Mouse (Mus musculus) lung, embryonic 15.5 days (tissue): ENCODE data around the gene Ckm. TPM values are rescaled to one million over a fixed set of nuclear protein-coding genes. Genes with fewer than 3 reads are reported as not detected.

Source experiments
- ATAC-seq: fragments of 200-750 bp; cut with Nextera tagmentation; 2 replicates; pipeline ENCODE4 v1.8.0; 2017; ENCODE audit warnings: moderate number of reproducible peaks, borderline replicate concordance; ENCODE audit not compliant: low FRiP score, low TSS enrichment; ENCODE audit errors: extremely low read depth
- H3K27ac ChIP-seq: fragments of 300-500 bp; sonication (generic); 2 replicates; pipeline ENCODE4 v1.5.1; 2015; ENCODE audit warnings: moderate library complexity, mild to moderate bottlenecking, inconsistent platforms
- H3K27me3 ChIP-seq: fragments of 300-500 bp; sonication (generic); 2 replicates; pipeline ENCODE4 v1.6.1; 2015; ENCODE audit warnings: inconsistent platforms
- H3K36me3 ChIP-seq: fragments of 300-500 bp; sonication (generic); 2 replicates; pipeline ENCODE4 v1.6.1; 2015; ENCODE audit warnings: inconsistent platforms
- H3K4me1 ChIP-seq: fragments of 300-500 bp; sonication (generic); 2 replicates; pipeline ENCODE4 v1.6.1; 2015; ENCODE audit warnings: inconsistent platforms
- H3K4me2 ChIP-seq: fragments of 300-500 bp; sonication (generic); 2 replicates; pipeline ENCODE4 v1.6.1; 2015; ENCODE audit warnings: inconsistent platforms, mild to moderate bottlenecking, moderate library complexity
- H3K4me3 ChIP-seq: fragments of 300-500 bp; sonication (generic); 2 replicates; pipeline ENCODE4 v1.5.1; 2015; ENCODE audit warnings: mild to moderate bottlenecking, inconsistent platforms
- H3K9ac ChIP-seq: fragments of 300-500 bp; sonication (generic); 2 replicates; pipeline ENCODE4 v1.6.1; 2015; ENCODE audit warnings: inconsistent platforms
- H3K9me3 ChIP-seq: fragments of 300-500 bp; sonication (generic); 2 replicates; pipeline ENCODE4 v1.6.1; 2016; ENCODE audit warnings: inconsistent platforms
- WGBS: fragments of 180-500 bp; shearing (Covaris S2); methylation state at CpG from one replicate; pipeline ENCODE4 v1.1.7; 2015; 5-methylcytosine and 5-hydroxymethylcytosine counted together
- polyA plus RNA-seq: library from polyadenylated mRNA; unstranded; fragments of >200 nt; fragmentation: Nextera tagmentation; extraction: Ambion mirVana; gene quantifications from 2 replicates; pipeline ENCODE4 v1.2.1, GENCODE M21; 2015

Gene Ckm
- polyA plus RNA-seq, 1 experiment from 2014 or later = 53.0 TPM

GRCm38 (mm10) chr7:19443344-19443743, 38.8 kb downstream of the Ckm start:
- ATAC-seq = peak; percentile 45; the same call in 1 of the 2 replicates
- WGBS = 34% methylated on average over 3 of the region's 3 CpGs
- no peak overlapping the region for H3K9ac ChIP-seq
- H3K27me3 ChIP-seq = no peaks in the 10 kb centered on the region
- no peak overlapping the region for H3K27ac ChIP-seq
- no peaks in the 10 kb centered on the region for H3K4me1 ChIP-seq
- H3K36me3 ChIP-seq = peaks cover 69% of the 10 kb centered on the region
- H3K4me3 ChIP-seq = no peak overlapping the region
- no peaks in the 10 kb centered on the region for H3K9me3 ChIP-seq
- no peak overlapping the region for H3K4me2 ChIP-seq

GRCm38 (mm10) chr7:19444801-19445200, 40.2 kb downstream of the Ckm start:
- no peak overlapping the region for H3K4me2 ChIP-seq
- H3K4me3 ChIP-seq = no peak overlapping the region
- H3K27ac ChIP-seq = no peak overlapping the region
- peaks cover 80% of the 10 kb centered on the region for H3K36me3 ChIP-seq
- 73% methylated on average over 12 of the region's 12 CpGs for WGBS
- H3K4me1 ChIP-seq = no peaks in the 10 kb centered on the region
- no peaks in the 10 kb centered on the region for H3K27me3 ChIP-seq
- no peaks in the 10 kb centered on the region for H3K9me3 ChIP-seq
- ATAC-seq = no peak
- no peak overlapping the region for H3K9ac ChIP-seq

- no peak overlapping the region for H3K4me3 ChIP-seq
- H3K4me1 ChIP-seq = no peaks in the 10 kb centered on the region
- H3K36me3 ChIP-seq = peaks cover 74% of the 10 kb centered on the region
- H3K27me3 ChIP-seq = no peaks in the 10 kb centered on the region
- H3K9ac ChIP-seq = no peak overlapping the region
- H3K9me3 ChIP-seq = no peaks in the 10 kb centered on the region
- no peak for ATAC-seq
- 89% methylated on average over 16 of the region's 16 CpGs for WGBS
- no peak overlapping the region for H3K4me2 ChIP-seq
- no peak overlapping the region for H3K27ac ChIP-seq
These were observed 43.1 kb downstream of the Ckm start for GRCm38 (mm10) chr7:19447689-19448088.

- H3K9me3 ChIP-seq = no peaks in the 10 kb centered on the region
- H3K9ac ChIP-seq = no peak overlapping the region
- ATAC-seq = no peak
- 74% methylated on average over 12 of the region's 12 CpGs for WGBS
- peaks cover 67% of the 10 kb centered on the region for H3K36me3 ChIP-seq
- H3K27me3 ChIP-seq = no peaks in the 10 kb centered on the region
- no peaks in the 10 kb centered on the region for H3K4me1 ChIP-seq
- no peak overlapping the region for H3K4me3 ChIP-seq
- H3K27ac ChIP-seq = no peak overlapping the region
- no peak overlapping the region for H3K4me2 ChIP-seq
These were observed 44.6 kb downstream of the Ckm start for GRCm38 (mm10) chr7:19449165-19449564.

- 90% methylated on average over 4 of the region's 4 CpGs for WGBS
- no peak for ATAC-seq
- peaks cover 24% of the 10 kb centered on the region for H3K36me3 ChIP-seq
These were observed 50.6 kb downstream of the Ckm start for GRCm38 (mm10) chr7:19455186-19455585.

GRCm38 (mm10) chr7:19455819-19456495, 51.4 kb downstream of the Ckm start:
- peaks cover 17% of the 10 kb centered on the region for H3K4me1 ChIP-seq
- H3K9me3 ChIP-seq = no peaks in the 10 kb centered on the region
- 68% methylated on average over 11 of the region's 11 CpGs for WGBS
- no peak overlapping the region for H3K9ac ChIP-seq
- no peak overlapping the region for H3K4me2 ChIP-seq
- H3K27me3 ChIP-seq = no peaks in the 10 kb centered on the region
- H3K4me3 ChIP-seq = no peak overlapping the region
- peaks cover 17% of the 10 kb centered on the region for H3K36me3 ChIP-seq
- ATAC-seq = no peak
- H3K27ac ChIP-seq = no peak overlapping the region

More at GRCm38 (mm10) chr7:19455186-19455585, 50.6 kb downstream of the Ckm start:
- H3K4me1 ChIP-seq = peaks cover 17% of the 10 kb centered on the region
- H3K27ac ChIP-seq = no peak overlapping the region
- no peak overlapping the region for H3K4me3 ChIP-seq
- no peak overlapping the region for H3K9ac ChIP-seq
- no peaks in the 10 kb centered on the region for H3K9me3 ChIP-seq
- no peak overlapping the region for H3K4me2 ChIP-seq
- no peaks in the 10 kb centered on the region for H3K27me3 ChIP-seq

GRCm38 (mm10) chr7:19456628-19457027, 52.1 kb downstream of the Ckm start:
- H3K27ac ChIP-seq = no peak overlapping the region
- peaks cover 11% of the 10 kb centered on the region for H3K36me3 ChIP-seq
- H3K4me3 ChIP-seq = no peak overlapping the region
- peak overlapping the region; percentile 90 for H3K4me2 ChIP-seq
- no peak overlapping the region for H3K9ac ChIP-seq
- WGBS = 86% methylated on average over 7 of the region's 7 CpGs
- H3K4me1 ChIP-seq = peaks cover 17% of the 10 kb centered on the region
- H3K9me3 ChIP-seq = no peaks in the 10 kb centered on the region
- H3K27me3 ChIP-seq = no peaks in the 10 kb centered on the region
- no peak for ATAC-seq

GRCm38 (mm10) chr7:19457414-19458071, 53.0 kb downstream of the Ckm start:
- peak overlapping the region; percentile 90 for H3K4me2 ChIP-seq
- H3K4me3 ChIP-seq = peak overlapping the region; percentile 90
- H3K36me3 ChIP-seq = 0 out of 2 replicates have a peak, but pooled peaks cover 7% of the 10 kb centered on the region
- H3K27me3 ChIP-seq = no peaks in the 10 kb centered on the region
- peak overlapping the region; percentile 67 for H3K9ac ChIP-seq
- 4% methylated on average over 14 of the region's 14 CpGs for WGBS
- H3K4me1 ChIP-seq = peaks cover 21% of the 10 kb centered on the region
- peak overlapping the region; percentile 72; the same call in 1 of the 2 replicates for H3K27ac ChIP-seq
- ATAC-seq = no peak
- no peaks in the 10 kb centered on the region for H3K9me3 ChIP-seq

- peak overlapping the region; percentile 90 for H3K4me2 ChIP-seq
- 0 out of 2 replicates have a peak, but pooled peaks cover 7% of the 10 kb centered on the region for H3K36me3 ChIP-seq
- H3K4me3 ChIP-seq = peak overlapping the region; percentile 90
- ATAC-seq = peak; percentile 78
- no peaks in the 10 kb centered on the region for H3K9me3 ChIP-seq
- under 1% methylated on average over 26 of the region's 31 CpGs for WGBS
- H3K4me1 ChIP-seq = peaks cover 21% of the 10 kb centered on the region
- H3K9ac ChIP-seq = peak overlapping the region; percentile 67
- no peaks in the 10 kb centered on the region for H3K27me3 ChIP-seq
- H3K27ac ChIP-seq = peak overlapping the region; percentile 72
These were observed 53.5 kb downstream of the Ckm start for GRCm38 (mm10) chr7:19458072-19458486.

- Histone ChIP-seq H3K36me3 (0 out of 2 replicates have a peak, but pooled peaks cover 2% of the 10 kb centered on the region), H3K4me2 (peak within 1 kb of the TSS; percentile 90), H3K27ac (peak within 1 kb of the TSS; percentile 72), H3K4me1 (peaks cover 21% of the 10 kb centered on the region), H3K9ac (peak within 1 kb of the TSS; percentile 67), H3K9me3 (no peaks in the 10 kb centered on the region), H3K27me3 (no peaks in the 10 kb centered on the region), H3K4me3 (peak within 1 kb of the TSS; percentile 90)
- 0% methylated on average over 13 of the region's 42 CpGs for WGBS
- peak; percentile 88 for ATAC-seq
These were observed 54.1 kb downstream of the Ckm start, which contains the start of gene Mark4 for GRCm38 (mm10) chr7:19458591-19459111. TSS of gene Mark4 (minus strand) at chr7:19458821.

GRCm38 (mm10) chr7:19459144-19459870, 54.7 kb downstream of the Ckm start:
- peak overlapping the region; percentile 90 for H3K4me2 ChIP-seq
- H3K9me3 ChIP-seq = no peaks in the 10 kb centered on the region
- ATAC-seq = 0 out of 2 replicates have a peak, but pooled peaks have one; percentile 1
- H3K4me1 ChIP-seq = peaks cover 21% of the 10 kb centered on the region
- peak overlapping the region; percentile 55; the same call in 1 of the 2 replicates for H3K27ac ChIP-seq
- 0 out of 2 replicates have a peak, but pooled peaks cover 2% of the 10 kb centered on the region for H3K36me3 ChIP-seq
- peak overlapping the region; percentile 64 for H3K9ac ChIP-seq
- H3K27me3 ChIP-seq = no peaks in the 10 kb centered on the region
- WGBS = 9% methylated on average over 6 of the region's 6 CpGs
- peak overlapping the region; percentile 90 for H3K4me3 ChIP-seq
